Mouse (Mus musculus) kidney, adult 9 months (tissue): Measurements from ENCODE around the gene Clba1.
A peak's percentile ranks its signal among the peaks of the same experiment; 100 is the strongest.
"Not testable (repeated sequence)": the region's sequence is repeated elsewhere in the genome, so short reads cannot be mapped to it uniquely, and the experiment has no call there.

Experiments
- DNase-seq: peaks from one replicate; pipeline ENCODE4 v3.0.0; 2022

The Clba1 gene

DNA sequence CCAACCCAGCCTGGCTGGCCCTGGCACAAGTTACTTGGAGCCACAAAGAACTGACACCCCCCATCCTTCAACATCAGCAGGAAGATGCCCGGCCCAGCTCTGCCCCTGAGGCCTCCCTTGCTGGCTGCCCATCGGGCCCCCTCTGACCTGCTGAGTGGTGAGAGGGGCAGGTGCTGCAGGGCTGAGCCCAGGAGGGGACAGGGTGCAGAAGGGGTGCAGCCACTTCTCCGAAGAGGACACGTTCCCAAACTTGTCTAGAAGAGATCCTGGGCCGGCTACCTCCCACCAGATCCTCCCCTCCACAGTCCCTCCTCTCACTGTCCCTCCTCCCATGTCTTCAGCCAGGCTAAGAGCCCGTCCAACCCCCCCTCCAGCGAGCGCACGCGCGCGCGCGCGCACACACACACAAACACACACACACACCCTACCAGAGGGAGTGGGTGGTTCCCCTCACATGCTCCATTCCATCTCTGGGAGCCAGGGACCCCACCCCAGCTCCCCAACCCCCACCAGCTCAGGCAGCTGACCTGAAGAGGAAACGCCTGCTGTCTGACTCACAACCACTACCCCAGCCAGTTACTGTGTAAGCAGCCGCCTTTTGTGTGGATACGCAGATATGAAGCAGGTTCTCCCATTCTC, 13.2 kb upstream of the Clba1 start:
- no peak for DNase-seq

- DNase-seq, result no peak
Observed at GRCm38 (mm10) chr12:112796551-112797510, 11.9 kb upstream of the Clba1 start.

GRCm38 (mm10) chr12:112797672-112798331, 10.9 kb upstream of the Clba1 start:
- no peak for DNase-seq

- no peak for DNase-seq
Observed at GRCm38 (mm10) chr12:112798332-112798681, 10.4 kb upstream of the Clba1 start.

- no peak for DNase-seq
Observed at GRCm38 (mm10) chr12:112798716-112799115, 10.0 kb upstream of the Clba1 start.

GRCm38 (mm10) chr12:112799237-112799970, 9.3 kb upstream of the Clba1 start:
- no peak for DNase-seq

- peak; percentile 77 for DNase-seq
Observed at GRCm38 (mm10) chr12:112800476-112800875, 8.3 kb upstream of the Clba1 start.

GRCm38 (mm10) chr12:112801864-112802846, 6.6 kb upstream of the Clba1 start, which contains the start of gene Ahnak2:
Gene Ahnak2 (minus strand): TSS chr12:112802657.
- DNase-seq, result no peak

DNA sequence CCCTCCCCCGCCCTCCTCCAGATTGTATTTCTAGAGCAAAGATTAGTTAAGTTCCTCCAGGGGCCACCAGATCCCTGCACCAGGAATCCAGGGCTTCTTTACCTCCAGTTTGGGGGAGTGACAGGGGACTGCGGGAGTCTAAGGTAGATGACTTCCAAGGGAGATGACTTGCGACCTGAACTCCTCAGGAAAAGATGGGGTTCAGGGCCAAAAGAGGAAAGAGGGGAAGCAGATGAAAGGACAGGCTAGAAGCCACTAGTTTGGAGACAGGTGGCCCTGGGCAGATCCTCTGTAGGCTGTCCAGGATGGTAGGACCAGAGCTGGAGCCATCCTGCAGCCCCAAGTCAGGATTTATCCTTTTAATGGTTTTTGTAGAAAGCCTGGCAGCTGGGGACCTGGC, 5.8 kb upstream of the Clba1 start:
- DNase-seq, result no peak

- no peak for DNase-seq
Observed at GRCm38 (mm10) chr12:112804046-112804445, 4.7 kb upstream of the Clba1 start.

DNA sequence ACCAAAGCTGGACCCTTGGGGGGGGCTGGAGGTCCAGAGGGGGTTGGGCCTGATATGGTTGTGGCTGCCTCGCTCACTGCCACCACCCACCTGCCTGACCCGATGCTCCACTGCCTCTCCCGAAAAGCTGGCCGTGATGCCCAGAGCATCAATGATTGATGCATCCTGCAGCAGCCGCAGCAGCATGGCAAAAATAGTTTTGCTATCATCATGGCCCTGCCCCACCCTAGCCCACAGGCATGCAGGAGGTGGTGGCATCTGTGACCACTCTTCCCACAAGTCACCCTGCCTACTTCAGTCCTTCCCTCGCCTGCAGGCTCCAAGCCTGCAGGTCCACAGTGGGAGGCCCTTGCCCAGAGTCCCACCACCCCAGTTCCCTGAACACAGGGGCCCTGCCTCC, 2.7 kb upstream of the Clba1 start:
- no peak for DNase-seq

GRCm38 (mm10) chr12:112807796-112808195, 941 bp upstream of the Clba1 start:
- no peak for DNase-seq

- no peak for DNase-seq
Observed at GRCm38 (mm10) chr12:112808212-112808586, 538 bp upstream of the Clba1 start.

- peak; percentile 80 for DNase-seq
Observed at GRCm38 (mm10) chr12:112809641-112810040, 904 bp downstream of the Clba1 start.

DNA sequence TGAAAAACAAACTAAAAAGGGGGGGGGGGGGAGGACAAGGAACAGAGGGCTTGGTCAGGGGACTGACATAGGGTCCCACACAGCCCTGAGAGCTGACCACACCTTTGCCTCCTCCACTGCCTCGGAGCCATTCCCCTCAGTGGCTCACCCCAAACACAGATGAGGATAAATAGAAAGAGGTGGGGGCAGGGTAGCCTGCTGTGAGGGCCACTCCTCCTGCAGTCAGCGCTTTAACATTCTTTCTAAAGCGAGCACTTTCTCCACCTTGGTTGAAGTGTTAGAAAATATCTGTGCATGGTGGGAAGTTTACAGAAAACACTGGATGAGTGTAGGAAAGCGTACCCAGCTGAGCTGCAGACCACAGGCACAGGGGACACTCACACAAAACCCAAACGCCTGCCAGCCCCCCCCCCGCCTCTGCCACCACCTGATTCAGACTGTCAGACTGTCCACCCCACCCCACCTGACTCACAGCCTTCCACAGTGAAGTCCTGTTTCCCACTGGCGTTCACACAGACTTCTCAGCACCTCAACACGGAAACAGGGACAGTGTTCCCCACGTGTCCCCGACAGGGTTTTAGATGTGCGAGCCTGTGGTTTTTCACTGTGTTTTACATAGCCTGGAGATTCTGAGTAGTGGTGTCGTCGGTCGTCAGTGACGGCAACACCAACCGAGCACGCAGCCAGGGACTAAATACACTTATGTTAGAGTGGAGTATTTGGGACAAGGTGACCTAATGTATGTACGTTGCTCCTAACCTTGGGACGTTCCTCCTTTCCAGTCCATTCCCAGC, 1.6 kb downstream of the Clba1 start:
- DNase-seq, result no peak

DNA sequence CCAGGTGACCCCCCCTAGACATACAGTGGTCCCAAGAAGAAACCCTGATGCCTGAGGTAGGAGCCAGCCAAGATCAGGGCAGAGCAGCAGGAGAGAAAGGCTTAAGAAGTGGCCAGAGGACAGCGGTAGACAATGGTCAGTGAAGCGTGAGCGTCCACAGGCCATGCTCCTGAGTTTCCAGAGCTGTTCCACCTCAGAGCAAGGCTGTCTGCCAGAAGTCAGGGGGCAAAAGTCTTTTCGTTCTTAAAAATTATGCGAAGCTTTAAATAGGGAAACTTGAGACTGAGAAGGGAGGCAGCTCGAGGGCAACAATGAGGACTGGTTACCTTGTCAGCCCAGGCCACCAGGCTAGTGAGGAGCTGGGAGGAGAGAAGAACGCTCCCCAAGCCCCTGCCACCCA, 4.6 kb downstream of the Clba1 start:
- peak; percentile 90 for DNase-seq

- peak; percentile 78 for DNase-seq
Observed at GRCm38 (mm10) chr12:112814682-112815470, 6.1 kb downstream of the Clba1 start.

DNA sequence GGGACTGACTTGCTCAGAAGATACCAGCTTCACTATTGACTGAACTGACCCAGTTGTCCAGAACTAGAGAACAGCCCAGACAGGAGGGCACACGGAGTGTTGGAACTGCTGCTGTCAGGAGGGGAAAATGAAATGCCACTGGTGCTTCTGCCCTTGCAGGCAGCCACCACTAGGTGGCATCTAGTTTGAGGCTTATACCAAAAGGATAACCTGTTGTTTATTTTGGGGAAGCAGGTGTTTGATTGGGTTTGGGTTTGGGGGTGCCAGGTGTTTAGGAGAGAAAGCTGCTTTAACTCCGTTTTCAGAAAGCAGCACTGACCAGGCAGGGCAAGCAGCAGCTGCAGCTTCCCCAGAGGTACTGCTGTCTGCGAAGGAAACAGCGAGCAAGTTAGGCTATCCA, 7.6 kb downstream of the Clba1 start:
- peak; percentile 75 for DNase-seq

DNA sequence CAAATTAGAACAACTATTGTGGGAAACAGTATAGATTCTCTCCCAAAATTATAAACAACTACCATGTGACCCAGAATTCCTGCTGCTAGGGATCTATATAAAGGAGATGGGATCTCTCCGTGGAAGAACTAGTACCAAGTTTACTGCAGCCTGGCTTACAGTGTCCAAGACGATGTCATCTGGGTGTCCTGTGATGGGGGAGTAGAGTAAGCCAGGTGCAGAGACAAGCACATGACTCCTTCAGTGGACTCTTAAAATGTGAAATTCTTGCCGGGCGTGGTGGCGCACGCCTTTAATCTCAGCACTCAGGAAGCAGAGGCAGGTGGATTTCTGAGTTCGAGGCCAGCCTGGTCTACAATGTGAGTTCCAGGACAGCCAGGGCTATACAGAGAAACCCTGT, 8.1 kb downstream of the Clba1 start:
- not testable (repeated sequence) for DNase-seq
